Mouse (Mus musculus): ENCODE results near the gene Lhx2. TPM values are rescaled to one million over a fixed set of nuclear protein-coding genes. Genes with fewer than 3 reads are reported as not detected.

Lhx2 gene
- 0.32 TPM in 1 of 2 replicates, not detected in the other for polyA plus RNA-seq (2012; ENCODE audit: insufficient read depth, insufficient read length, missing spikeins)

DNA sequence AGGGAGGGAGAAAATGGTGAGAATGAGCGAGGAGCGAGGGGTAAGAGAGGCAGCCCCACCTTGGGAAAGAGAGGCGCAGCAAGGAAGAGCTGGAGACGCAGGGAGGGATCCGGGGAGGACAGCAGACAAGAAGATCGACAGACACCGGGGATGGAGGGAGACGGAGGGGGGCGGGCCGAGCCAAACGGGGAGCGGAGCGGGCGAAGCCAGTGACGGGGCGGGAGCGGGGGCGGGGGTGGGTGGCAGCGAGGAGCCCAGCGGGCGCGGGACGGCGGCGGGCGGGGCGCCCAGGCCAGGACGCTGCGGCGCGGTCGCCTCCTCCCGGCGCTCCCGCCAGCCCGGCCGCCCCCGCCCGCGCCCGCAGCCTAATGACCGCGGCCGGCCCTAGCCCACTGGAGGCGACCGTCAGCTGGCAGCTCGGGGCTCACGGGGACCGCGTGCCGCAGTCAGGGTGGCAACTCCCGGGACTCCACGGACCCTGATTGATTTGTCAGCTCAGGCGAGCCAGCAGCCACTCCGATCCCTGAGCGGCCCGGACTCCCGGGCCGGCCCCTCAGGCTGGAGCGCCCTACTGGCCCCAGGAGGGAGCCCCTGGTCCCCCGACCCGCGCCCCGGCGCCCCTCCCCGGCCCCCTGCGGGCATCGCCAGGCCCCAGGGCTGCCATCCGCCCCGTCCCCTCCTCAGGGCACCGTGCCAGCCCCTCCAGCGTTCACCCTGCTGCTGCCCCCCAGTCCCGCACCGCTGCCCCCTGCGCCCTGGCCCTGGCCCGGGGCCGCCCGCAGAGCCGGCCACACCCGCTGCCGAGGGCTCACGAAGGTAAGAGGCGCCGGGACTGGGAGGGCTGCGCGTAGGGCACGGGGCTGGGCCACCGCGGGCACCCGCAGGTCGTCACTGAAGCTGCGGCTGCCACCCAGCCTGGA lies at the start of gene Lhx2:
Lhx2 (plus strand) TSS at position 292 of the 920 bp plus-strand sequence.
- Histone ChIP-seq H3K4me3 (ENCODE audit: insufficient read depth, low read length) (peak within 1 kb of the TSS; percentile 53), H3K4me1 (ENCODE audit: control insufficient read depth, insufficient read depth, low read length) (no peaks in the 10 kb centered on the region; the same call in 1 of the 2 replicates), H3K27ac (ENCODE audit: insufficient read depth, low read depth, low read length) (no peak within 1 kb of the TSS)
- TF ChIP-seq CTCF (IDR thresholded peaks at IDR 0.05; ENCODE audit: low read depth, low read length) (no peak), POLR2A (IDR thresholded peaks at IDR 0.05; ENCODE audit: borderline replicate concordance, low read depth, low read length) (no peak)

GRCm38 (mm10) chr2:38291526-38291925 lies 47.6 kb upstream of the Lhx2 start:
- Histone ChIP-seq H3K27ac (ENCODE audit: insufficient read depth, low read depth, low read length) (peak overlapping the region; percentile 63), H3K4me3 (ENCODE audit: insufficient read depth, low read length) (no peak overlapping the region), H3K4me1 (ENCODE audit: control insufficient read depth, insufficient read depth, low read length) (peaks cover 56% of the 10 kb centered on the region)
- no peak for TF ChIP-seq CTCF (IDR thresholded peaks at IDR 0.05; ENCODE audit: low read depth, low read length)
- TF ChIP-seq POLR2A (IDR thresholded peaks at IDR 0.05; ENCODE audit: borderline replicate concordance, low read depth, low read length) = no peak

- Histone ChIP-seq H3K4me1 (ENCODE audit: control insufficient read depth, insufficient read depth, low read length) (peaks cover 43% of the 10 kb centered on the region), H3K27ac (ENCODE audit: insufficient read depth, low read depth, low read length) (peak overlapping the region; percentile 96), H3K4me3 (ENCODE audit: insufficient read depth, low read length) (no peak overlapping the region)
- no peak for TF ChIP-seq POLR2A (IDR thresholded peaks at IDR 0.05; ENCODE audit: borderline replicate concordance, low read depth, low read length)
- no peak for TF ChIP-seq CTCF (IDR thresholded peaks at IDR 0.05; ENCODE audit: low read depth, low read length)
Observed at GRCm38 (mm10) chr2:38295939-38296338, 43.1 kb upstream of the Lhx2 start.

DNA sequence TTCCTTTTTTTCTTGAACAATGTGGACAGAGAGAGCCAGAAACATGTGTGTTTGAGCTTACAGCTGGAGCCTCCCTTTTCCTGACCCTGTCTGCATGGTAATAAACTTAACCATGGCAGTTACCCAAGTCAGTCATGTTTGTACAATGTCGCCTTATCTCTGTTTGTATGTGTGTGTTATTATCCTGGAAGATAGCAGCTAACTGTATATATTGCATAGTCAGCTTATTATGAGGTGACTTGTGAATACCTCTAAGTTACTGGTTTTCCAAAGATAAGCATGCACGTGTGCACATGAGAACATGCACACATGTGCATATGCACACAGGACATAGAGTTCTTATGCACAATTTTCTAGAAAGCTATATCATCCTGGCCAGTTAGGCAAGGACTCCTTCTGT lies 38.1 kb upstream of the Lhx2 start:
- Histone ChIP-seq H3K4me1 (ENCODE audit: control insufficient read depth, insufficient read depth, low read length) (peaks cover 13% of the 10 kb centered on the region), H3K4me3 (ENCODE audit: insufficient read depth, low read length) (no peak overlapping the region), H3K27ac (ENCODE audit: insufficient read depth, low read depth, low read length) (no peak overlapping the region)
- no peak for TF ChIP-seq POLR2A (IDR thresholded peaks at IDR 0.05; ENCODE audit: borderline replicate concordance, low read depth, low read length)
- TF ChIP-seq CTCF (IDR thresholded peaks at IDR 0.05; ENCODE audit: low read depth, low read length) = no peak

GRCm38 (mm10) chr2:38305152-38305551 lies 33.9 kb upstream of the Lhx2 start:
- Histone ChIP-seq H3K4me1 (ENCODE audit: control insufficient read depth, insufficient read depth, low read length) (peaks cover 5% of the 10 kb centered on the region), H3K27ac (ENCODE audit: insufficient read depth, low read depth, low read length) (no peak overlapping the region), H3K4me3 (ENCODE audit: insufficient read depth, low read length) (no peak overlapping the region)
- no peak for TF ChIP-seq POLR2A (IDR thresholded peaks at IDR 0.05; ENCODE audit: borderline replicate concordance, low read depth, low read length)
- no peak for TF ChIP-seq CTCF (IDR thresholded peaks at IDR 0.05; ENCODE audit: low read depth, low read length)

DNA sequence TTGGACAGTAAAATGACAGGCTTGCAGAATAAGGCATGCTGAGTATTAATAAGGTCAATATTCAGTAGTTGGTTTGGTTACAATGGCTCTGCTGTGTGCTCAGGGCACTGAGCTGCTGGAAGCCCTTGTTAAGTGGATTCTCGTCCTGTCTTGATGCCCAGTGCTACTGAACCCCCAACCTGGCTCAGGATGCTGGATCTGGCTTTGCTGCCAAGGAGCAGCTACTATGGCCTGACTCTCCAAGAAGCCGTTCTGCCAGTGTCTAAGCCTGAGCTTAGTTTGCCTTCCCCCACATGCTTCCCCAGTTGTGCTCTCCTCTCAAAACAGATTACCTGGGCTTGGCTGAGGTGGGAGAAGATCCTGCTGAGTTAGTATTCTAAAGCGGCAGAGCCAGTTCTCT lies 26.2 kb upstream of the Lhx2 start:
- H3K4me3 ChIP-seq (ENCODE audit: insufficient read depth, low read length) = no peak overlapping the region
- H3K27ac ChIP-seq (ENCODE audit: insufficient read depth, low read depth, low read length) = peak overlapping the region; percentile 40
- H3K4me1 ChIP-seq (ENCODE audit: control insufficient read depth, insufficient read depth, low read length) = peaks cover 16% of the 10 kb centered on the region
- no peak for TF ChIP-seq POLR2A (IDR thresholded peaks at IDR 0.05; ENCODE audit: borderline replicate concordance, low read depth, low read length)
- TF ChIP-seq CTCF (IDR thresholded peaks at IDR 0.05; ENCODE audit: low read depth, low read length) = no peak

DNA sequence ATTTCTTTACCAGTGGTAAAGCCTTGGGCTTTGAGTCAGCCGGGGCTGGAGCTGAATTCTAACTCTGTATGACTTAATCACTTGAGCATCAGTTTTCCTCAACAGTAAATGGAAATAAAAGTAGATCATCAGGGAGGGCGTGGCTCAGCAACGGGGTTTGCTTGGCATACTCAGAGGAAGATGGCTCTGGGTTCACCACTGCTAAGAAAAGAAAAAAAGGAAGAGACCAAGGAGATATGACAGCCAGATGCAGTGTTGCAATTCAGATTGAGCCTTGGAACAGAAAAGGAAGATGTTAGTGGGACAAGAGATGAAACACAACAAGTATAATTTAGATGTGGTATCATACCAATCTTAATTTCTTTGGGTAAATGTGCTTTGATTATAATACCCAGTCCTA lies 25.7 kb upstream of the Lhx2 start:
- Histone ChIP-seq H3K27ac (ENCODE audit: insufficient read depth, low read depth, low read length) (peak overlapping the region; percentile 40), H3K4me1 (ENCODE audit: control insufficient read depth, insufficient read depth, low read length) (peaks cover 16% of the 10 kb centered on the region), H3K4me3 (ENCODE audit: insufficient read depth, low read length) (no peak overlapping the region)
- no peak for TF ChIP-seq POLR2A (IDR thresholded peaks at IDR 0.05; ENCODE audit: borderline replicate concordance, low read depth, low read length)
- no peak for TF ChIP-seq CTCF (IDR thresholded peaks at IDR 0.05; ENCODE audit: low read depth, low read length)

DNA sequence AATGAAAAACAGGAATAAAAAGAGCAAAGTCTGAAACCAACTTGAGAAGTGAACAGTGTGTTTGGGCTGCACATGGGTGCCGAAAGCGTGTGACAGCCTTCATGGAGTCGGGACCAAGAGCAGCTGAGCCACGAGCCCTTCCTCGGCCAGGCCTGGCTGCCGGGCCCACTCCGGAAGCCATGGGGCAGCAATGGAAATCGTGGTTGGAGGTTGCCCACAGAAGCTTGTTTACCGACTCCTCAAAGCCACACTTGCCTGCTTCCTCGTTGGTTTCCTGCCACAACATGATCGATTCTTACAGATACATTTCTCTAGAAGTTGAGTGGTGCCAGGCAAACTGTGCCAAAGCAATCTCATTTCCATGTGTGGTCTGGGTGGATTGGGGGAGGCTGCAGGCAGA lies 20.0 kb upstream of the Lhx2 start:
- no peak overlapping the region for H3K27ac ChIP-seq (ENCODE audit: insufficient read depth, low read depth, low read length)
- no peak overlapping the region for H3K4me3 ChIP-seq (ENCODE audit: insufficient read depth, low read length)
- peaks cover 5% of the 10 kb centered on the region for H3K4me1 ChIP-seq (ENCODE audit: control insufficient read depth, insufficient read depth, low read length)
- TF ChIP-seq POLR2A (IDR thresholded peaks at IDR 0.05; ENCODE audit: borderline replicate concordance, low read depth, low read length) (no peak), CTCF (IDR thresholded peaks at IDR 0.05; ENCODE audit: low read depth, low read length) (no peak)

GRCm38 (mm10) chr2:38320911-38321310 lies 18.2 kb upstream of the Lhx2 start:
- no peak for TF ChIP-seq CTCF (IDR thresholded peaks at IDR 0.05; ENCODE audit: low read depth, low read length)
- TF ChIP-seq POLR2A (IDR thresholded peaks at IDR 0.05; ENCODE audit: borderline replicate concordance, low read depth, low read length) = no peak
- H3K4me1 ChIP-seq (ENCODE audit: control insufficient read depth, insufficient read depth, low read length) = peaks cover 4% of the 10 kb centered on the region; the same call in 1 of the 2 replicates
- H3K4me3 ChIP-seq (ENCODE audit: insufficient read depth, low read length) = no peak overlapping the region
- no peak overlapping the region for H3K27ac ChIP-seq (ENCODE audit: insufficient read depth, low read depth, low read length)

DNA sequence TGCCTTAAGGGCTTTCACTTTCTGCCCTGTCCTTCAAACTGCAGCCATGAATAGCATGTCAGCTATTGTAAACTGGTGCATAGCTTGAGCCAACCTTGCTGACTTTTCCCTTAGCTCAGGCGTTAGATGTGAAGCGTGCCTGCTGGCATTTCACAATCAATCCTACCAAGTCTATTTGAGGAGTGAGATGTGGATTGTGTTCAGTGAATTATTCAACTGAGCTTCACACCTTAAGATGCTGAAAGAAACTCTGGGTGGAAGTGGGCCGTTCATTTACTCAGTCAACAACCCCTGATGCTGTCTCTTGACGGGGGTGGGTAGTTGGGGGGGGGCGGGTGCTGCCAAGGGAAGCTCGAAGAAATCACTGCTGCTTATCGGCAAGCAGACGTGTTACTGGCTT lies 15.7 kb upstream of the Lhx2 start:
- Histone ChIP-seq H3K4me1 (ENCODE audit: control insufficient read depth, insufficient read depth, low read length) (peaks cover 4% of the 10 kb centered on the region; the same call in 1 of the 2 replicates), H3K27ac (ENCODE audit: insufficient read depth, low read depth, low read length) (no peak overlapping the region), H3K4me3 (ENCODE audit: insufficient read depth, low read length) (no peak overlapping the region)
- TF ChIP-seq POLR2A (IDR thresholded peaks at IDR 0.05; ENCODE audit: borderline replicate concordance, low read depth, low read length) (no peak), CTCF (IDR thresholded peaks at IDR 0.05; ENCODE audit: low read depth, low read length) (no peak)
